Mouse (Mus musculus) testis, adult 2 months (tissue): ENCODE data around the gene Tnni1. TPM values are rescaled to one million over a fixed set of nuclear protein-coding genes. Genes with fewer than 3 reads are reported as not detected.
A peak's percentile ranks its signal among the peaks of the same experiment; 100 is the strongest.

Source experiments
- H3K27ac ChIP-seq: fragments of 200-500 bp; 2 replicates; pipeline ENCODE4 v1.5.1; 2012; ENCODE audit warnings: low read depth, low read length; ENCODE audit not compliant: control insufficient read depth, insufficient read depth
- H3K27me3 ChIP-seq: fragments of 200-500 bp; 2 replicates; pipeline ENCODE4 v1.6.1; 2012; ENCODE audit warnings: mild to moderate bottlenecking, low read length, moderate library complexity; ENCODE audit not compliant: control insufficient read depth, insufficient read depth
- H3K36me3 ChIP-seq: fragments of 200-500 bp; 2 replicates; pipeline ENCODE4 v1.6.1; 2012; ENCODE audit warnings: mild to moderate bottlenecking, low read length; ENCODE audit not compliant: control insufficient read depth, insufficient read depth
- H3K4me1 ChIP-seq: fragments of 200-500 bp; 2 replicates; pipeline ENCODE4 v1.6.1; 2012; ENCODE audit warnings: low read length; ENCODE audit not compliant: control insufficient read depth, insufficient read depth
- H3K4me3 ChIP-seq: fragments of 200-500 bp; 2 replicates; pipeline ENCODE4 v1.5.1; 2012; ENCODE audit warnings: low read depth, mild to moderate bottlenecking, low read length, moderate library complexity, mixed read lengths; ENCODE audit not compliant: control insufficient read depth
- CTCF ChIP-seq: fragments of 200-500 bp; IDR thresholded peaks from 2 replicates; pipeline ENCODE4 v1.5.1; 2012; ENCODE audit warnings: low read depth, mild to moderate bottlenecking, inconsistent platforms, low read length, moderate library complexity; ENCODE audit not compliant: control insufficient read depth, insufficient read depth, insufficient replicate concordance
- POLR2A ChIP-seq: fragments of 200-500 bp; IDR thresholded peaks from 2 replicates; pipeline ENCODE4 v1.6.1; 2012; ENCODE audit warnings: low read depth, mild to moderate bottlenecking, inconsistent platforms, low read length, moderate library complexity; ENCODE audit not compliant: control insufficient read depth
- polyA plus RNA-seq: library from polyadenylated mRNA; depleted of rRNA; stranded (reverse); fragments of >200 nt; gene quantifications from 2 replicates; pipeline ENCODE4 v1.2.3, GENCODE M21; 2012

Gene Tnni1
- polyA plus RNA-seq, 1 experiment = 0.99 TPM

- H3K36me3 ChIP-seq = no peaks in the 10 kb centered on the region
- no peak overlapping the region for H3K4me3 ChIP-seq
- H3K4me1 ChIP-seq = no peaks in the 10 kb centered on the region
- no peaks in the 10 kb centered on the region for H3K27me3 ChIP-seq
- H3K27ac ChIP-seq = no peak overlapping the region
- no peak for TF ChIP-seq CTCF
- no peak for TF ChIP-seq POLR2A
Observed at GRCm38 (mm10) chr1:135839065-135839464, 59.8 kb downstream of the Tnni1 start.

- no peaks in the 10 kb centered on the region for H3K36me3 ChIP-seq
- no peaks in the 10 kb centered on the region for H3K27me3 ChIP-seq
- no peak overlapping the region for H3K27ac ChIP-seq
- TF ChIP-seq POLR2A (no peak), CTCF (no peak)
- no peak overlapping the region for H3K4me3 ChIP-seq
- no peaks in the 10 kb centered on the region for H3K4me1 ChIP-seq
Observed at GRCm38 (mm10) chr1:135840675-135841395, 61.6 kb downstream of the Tnni1 start.

GRCm38 (mm10) chr1:135843519-135844262, 64.5 kb downstream of the Tnni1 start:
- Histone ChIP-seq H3K27ac (no peak overlapping the region), H3K4me1 (no peaks in the 10 kb centered on the region), H3K4me3 (no peak overlapping the region), H3K36me3 (no peaks in the 10 kb centered on the region), H3K27me3 (no peaks in the 10 kb centered on the region)
- TF ChIP-seq POLR2A = no peak
- no peak for TF ChIP-seq CTCF

- Histone ChIP-seq H3K4me3 (no peak overlapping the region), H3K4me1 (no peaks in the 10 kb centered on the region), H3K36me3 (no peaks in the 10 kb centered on the region), H3K27ac (no peak overlapping the region), H3K27me3 (no peaks in the 10 kb centered on the region)
- TF ChIP-seq POLR2A (no peak), CTCF (no peak)
Observed at GRCm38 (mm10) chr1:135844481-135844880, 65.2 kb downstream of the Tnni1 start.

GRCm38 (mm10) chr1:135846632-135847031, 67.4 kb downstream of the Tnni1 start:
- TF ChIP-seq POLR2A (no peak), CTCF (no peak)
- H3K36me3 ChIP-seq = no peaks in the 10 kb centered on the region
- no peak overlapping the region for H3K4me3 ChIP-seq
- no peaks in the 10 kb centered on the region for H3K27me3 ChIP-seq
- H3K27ac ChIP-seq = no peak overlapping the region
- H3K4me1 ChIP-seq = no peaks in the 10 kb centered on the region

- H3K4me1 ChIP-seq = no peaks in the 10 kb centered on the region
- H3K27me3 ChIP-seq = no peaks in the 10 kb centered on the region
- TF ChIP-seq CTCF (peak; percentile 51; the same call in 1 of the 2 replicates), POLR2A (no peak)
- H3K4me3 ChIP-seq = no peak overlapping the region
- no peak overlapping the region for H3K27ac ChIP-seq
- H3K36me3 ChIP-seq = no peaks in the 10 kb centered on the region
Observed at GRCm38 (mm10) chr1:135847139-135847562, 67.9 kb downstream of the Tnni1 start.

GRCm38 (mm10) chr1:135847611-135848351, 68.5 kb downstream of the Tnni1 start:
- Histone ChIP-seq H3K36me3 (no peaks in the 10 kb centered on the region), H3K27me3 (no peaks in the 10 kb centered on the region), H3K27ac (no peak overlapping the region), H3K4me1 (no peaks in the 10 kb centered on the region; the same call in 1 of the 2 replicates), H3K4me3 (no peak overlapping the region)
- TF ChIP-seq CTCF = no peak
- TF ChIP-seq POLR2A = no peak
